Mouse (Mus musculus): Measurements from ENCODE around the gene Tnk2.
A peak's percentile ranks its signal among the peaks of the same experiment; 100 is the strongest.

Gene Tnk2

DNA sequence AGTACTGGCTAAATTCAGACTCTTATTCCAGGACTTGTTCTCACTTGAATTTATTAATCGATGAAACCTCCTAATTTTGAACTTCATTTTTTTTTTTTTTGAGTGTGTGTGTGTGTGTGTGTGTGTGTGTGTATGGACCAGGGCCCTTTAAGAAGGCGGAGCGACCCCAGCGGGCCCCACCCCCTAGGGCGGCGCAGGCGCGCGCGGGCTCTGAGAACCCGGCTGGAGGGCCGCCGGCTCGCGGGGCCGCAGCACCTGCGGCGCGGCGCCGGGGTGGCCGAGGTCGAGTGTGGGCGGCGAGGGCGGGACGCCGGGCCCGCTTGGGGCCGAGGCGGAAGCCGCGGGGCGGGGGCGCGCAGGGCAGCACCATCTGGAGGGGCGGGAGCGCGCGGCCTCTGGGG lies at the start of gene Tnk2:
TSS of gene Tnk2 (plus strand) at position 214 of the 401 bp plus-strand sequence.
- DNase-seq (ENCODE audit: low spot score in 2 of 2) = peak; percentile 92

DNA sequence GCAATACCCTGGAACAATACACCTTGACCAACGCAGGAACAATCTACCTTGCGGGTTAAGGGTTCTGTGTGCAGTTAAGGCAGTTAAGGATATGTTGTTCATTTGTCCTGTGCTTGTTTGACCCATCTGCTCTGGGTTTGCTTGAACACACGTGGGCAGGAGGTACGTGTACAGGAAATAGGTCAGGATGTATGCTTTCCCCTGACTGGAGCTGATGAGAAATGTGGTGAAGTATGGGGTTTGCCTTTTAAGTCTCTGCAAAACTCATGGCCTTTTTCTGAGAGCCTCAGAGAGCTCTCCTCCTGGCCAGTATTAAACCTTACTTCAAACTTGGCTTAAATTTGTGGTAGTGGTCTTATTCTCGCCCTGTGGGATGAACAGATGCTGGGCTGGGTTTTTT lies 49.8 kb upstream of the Tnk2 start:
- DNase-seq (ENCODE audit: low spot score in 2 of 2) = peak; percentile 5 to 20

DNA sequence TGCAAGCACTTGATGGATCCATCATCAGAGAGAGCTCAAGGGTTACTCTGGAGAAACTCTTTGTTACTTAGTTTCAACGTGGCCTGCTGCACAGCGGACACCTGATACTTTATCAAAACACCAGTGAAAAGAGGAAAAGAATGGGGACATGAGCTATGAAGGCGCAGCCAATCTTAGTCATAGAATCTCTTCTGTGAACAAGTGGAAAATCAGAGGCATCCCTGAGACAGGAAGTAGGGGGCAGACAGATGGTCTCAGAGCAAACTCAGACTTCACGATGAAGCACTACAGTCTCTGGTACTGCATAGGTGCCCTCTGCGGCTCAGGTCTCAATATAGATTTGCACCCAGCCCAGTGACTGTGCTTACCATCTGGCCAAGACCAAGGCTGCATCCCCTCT lies 49.0 kb upstream of the Tnk2 start:
- no peak for DNase-seq (ENCODE audit: low spot score in 2 of 2)

DNA sequence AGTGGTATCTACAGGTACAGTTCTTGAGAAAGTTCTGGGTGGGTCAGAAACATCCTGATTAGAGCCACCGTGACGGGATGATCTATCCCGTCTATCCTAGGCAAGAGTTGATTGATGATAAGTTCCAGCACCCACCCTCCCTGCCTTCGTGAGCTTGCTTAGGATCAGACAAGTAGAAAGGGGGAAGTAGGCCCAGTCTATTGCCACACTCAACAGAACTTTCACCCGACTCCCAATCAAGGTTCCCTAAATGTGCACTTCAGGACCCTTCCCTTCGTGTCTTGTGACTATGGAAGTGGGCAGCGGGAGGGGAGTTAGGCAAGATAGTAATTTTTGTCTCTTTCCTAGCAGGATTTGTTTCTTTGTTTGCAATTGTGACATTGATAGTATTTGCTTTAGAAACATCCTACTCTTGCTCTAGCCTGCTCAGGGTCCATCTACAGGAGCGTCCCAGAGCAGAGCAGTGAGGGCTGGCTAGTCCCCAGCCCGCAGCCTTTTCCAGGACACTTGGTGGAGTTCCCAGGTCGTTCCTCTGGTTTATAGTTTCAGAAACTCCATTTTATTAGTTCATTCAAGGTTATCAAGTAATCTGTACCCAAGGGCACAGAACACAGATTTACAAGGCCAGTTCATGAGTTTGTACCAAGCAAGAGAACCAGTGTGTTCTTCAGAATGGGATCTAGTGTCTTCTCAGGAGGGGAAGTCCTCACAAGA lies 48.4 kb upstream of the Tnk2 start:
- DNase-seq (ENCODE audit: low spot score in 2 of 2) = peak in 1 of 2 experiments; percentile 27

DNA sequence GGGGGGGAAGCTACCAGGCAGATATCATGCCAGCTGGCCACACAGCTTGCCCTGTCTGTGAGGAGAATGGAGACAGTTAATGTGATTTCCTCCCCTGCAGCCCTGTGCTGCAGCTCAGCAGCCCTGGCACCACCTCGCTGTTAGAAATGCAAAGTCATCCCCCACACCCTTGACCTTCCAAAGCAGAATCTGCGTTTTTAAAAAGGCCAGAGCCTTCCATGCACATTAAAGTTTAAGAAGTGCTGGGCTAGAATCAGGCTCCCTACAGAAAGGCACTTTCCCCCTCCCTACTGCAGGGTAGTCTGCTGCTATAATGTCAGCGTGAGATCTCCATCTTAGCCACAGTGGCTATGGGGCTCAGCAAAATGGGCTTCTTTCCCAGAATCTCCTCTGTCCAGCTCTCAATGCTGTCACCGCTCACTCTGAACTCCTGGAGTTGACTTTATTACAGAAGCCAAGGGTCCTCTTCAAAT lies 45.7 kb upstream of the Tnk2 start:
- peak; percentile 1 to 28 for DNase-seq (ENCODE audit: low spot score in 2 of 2)

DNA sequence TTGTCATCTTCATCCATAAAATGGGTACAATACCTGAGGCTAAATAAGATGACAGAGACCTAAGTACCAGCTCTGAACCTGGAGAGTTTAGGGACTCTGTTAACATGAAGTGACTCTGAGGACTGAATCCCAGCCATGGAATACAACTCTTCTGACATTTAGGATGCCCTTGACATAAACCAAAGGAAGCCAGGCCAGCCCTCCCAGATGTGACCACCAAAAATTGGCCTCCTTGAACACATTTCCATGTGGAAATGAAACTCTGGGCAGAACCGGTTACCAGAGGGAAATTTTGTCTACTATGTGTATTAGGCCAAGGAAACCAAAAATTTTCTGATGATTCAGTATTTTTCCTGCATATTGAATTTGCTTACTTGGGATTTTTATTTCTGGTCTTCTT lies 44.5 kb upstream of the Tnk2 start:
- DNase-seq (ENCODE audit: low spot score in 2 of 2) = no peak

DNA sequence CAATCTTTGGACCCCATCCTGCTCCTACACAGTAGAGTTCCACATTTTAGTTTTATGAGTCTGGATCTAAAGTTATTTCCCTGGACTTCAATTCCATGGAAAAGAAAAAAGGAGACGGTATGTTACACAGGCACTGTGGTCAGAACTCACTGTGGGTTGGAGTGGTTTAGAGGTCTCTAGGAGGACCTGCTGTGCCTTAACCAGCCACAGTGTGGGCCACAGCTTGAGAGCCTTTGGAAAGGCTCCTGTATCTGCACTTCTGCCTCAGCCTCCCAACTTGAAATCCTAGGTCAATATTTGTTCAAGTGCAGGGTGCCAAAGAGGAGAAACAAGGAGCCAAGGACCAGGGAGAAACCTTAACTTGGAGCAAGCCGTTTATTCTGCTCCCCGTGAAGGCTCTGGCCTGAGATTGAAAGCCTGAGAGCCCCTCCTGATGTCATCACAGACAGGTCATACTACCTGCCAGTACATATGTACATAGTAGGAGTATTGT lies 41.4 kb upstream of the Tnk2 start:
- DNase-seq (ENCODE audit: low spot score in 2 of 2) = no peak

DNA sequence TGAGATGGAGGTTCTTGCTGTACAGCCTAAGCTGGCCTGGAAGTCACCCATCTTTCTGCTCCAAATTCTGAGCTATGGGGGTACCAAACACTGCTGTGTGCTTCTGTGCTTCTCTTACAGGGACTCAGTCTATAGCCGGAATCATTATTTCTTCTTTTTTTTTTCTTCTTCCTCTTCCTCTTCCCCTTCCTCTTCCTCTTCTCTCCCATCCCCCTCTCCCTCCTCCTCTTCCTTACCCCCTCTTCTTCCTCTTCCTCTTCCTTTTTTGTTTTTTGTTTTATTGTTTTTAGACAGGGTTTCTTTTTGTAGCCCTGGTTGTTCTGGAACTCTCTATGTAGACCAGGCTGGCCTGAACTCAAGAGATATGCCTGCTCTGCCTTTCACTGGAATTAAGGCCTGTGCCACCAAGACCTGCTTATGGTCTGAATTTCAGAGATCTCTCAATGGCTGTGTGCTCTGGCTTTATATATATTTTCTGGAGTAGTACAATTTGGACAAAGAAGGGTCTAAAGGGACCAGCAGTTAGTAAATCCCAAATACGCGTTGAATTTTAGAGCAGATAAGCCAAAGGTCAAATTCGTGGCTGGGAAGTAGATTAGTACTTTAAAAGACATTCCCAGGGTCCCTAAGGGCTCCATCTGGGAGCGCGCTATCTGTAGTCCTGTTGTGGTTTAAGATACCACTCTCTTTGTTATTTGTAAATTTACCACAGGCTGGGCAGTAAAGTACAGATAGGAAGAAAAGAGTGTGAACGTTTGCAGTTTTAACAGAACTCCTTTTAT lies 35.9 kb upstream of the Tnk2 start:
- DNase-seq (ENCODE audit: low spot score in 2 of 2) = peak; percentile 26 to 41

DNA sequence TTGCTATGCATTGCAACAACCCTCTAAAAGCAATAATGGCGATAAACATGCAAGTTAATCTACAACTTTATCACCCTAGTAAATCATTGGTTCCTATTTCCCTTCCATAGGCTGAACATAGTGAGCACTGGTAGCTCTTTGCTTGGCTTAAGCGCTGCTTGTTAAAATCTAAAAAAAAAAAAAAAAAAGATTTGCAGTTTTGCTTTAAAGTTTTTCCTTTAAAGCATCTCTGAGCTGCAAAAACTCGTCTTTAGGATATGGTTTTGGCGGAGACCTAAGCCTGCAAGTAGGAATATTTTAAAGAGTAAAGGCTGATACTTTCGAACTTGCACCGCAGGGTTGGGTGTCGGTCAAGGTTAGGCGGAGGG lies 35.3 kb upstream of the Tnk2 start:
- DNase-seq (ENCODE audit: low spot score in 2 of 2) = no peak

DNA sequence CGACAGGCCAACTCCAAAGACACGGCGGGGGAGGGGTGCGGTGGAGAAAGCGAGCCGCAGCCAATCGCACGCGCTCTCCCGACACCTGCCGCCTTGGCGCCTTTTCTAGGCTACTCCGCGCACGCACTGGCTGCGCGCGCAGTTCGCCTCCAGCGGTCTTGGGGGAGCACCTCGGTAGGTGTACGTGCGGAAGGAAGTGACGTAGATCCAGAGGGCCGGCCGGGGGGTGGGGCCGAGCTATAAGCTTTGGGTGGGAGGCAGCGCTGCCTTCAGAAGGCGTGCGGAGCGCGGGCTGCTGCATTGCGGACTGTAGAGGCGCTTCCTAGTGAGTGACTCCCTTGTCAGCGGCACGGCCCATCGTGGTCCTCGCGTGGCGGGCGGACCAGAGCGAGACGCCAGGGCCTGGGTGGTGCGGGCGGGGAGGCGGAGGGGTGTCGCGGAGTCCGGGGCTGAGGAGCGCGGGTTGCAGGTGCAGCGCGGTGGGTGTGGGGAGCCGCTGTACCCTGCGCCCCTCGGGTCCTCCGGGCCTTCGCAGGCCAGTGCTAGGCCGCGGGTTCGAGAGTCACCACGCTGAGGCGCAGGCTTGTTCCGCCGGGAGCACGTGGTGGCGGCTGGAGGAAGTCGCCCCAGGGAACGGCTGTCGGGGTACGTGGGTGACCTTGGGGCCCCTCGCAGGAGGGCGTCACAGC lies 34.8 kb upstream of the Tnk2 start, which contains the start of gene Tfrc:
TSS of gene Tfrc (plus strand) at position 209 of the 689 bp plus-strand sequence.
- peak; percentile 99 for DNase-seq (ENCODE audit: low spot score in 2 of 2)

DNA sequence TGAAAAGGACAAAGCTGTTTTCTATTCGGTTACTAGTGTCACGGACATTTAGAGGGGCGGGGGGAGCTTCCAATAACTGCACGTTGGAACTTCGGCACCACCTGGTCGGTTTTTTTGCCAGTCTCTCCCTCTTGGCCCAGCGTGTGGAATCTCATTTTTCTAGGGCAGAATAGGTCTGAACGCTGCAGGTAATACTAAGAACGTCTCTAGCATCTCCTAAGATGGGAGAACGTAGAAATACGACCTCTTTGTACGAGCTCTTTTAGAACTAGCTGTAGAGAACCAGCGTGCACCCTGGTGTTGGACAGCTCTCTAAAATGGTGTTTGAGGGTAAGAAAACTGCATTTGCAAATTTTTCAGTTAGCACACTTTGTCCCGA lies 34.3 kb upstream of the Tnk2 start:
- DNase-seq (ENCODE audit: low spot score in 2 of 2) = peak in 1 of 2 experiments; percentile 2

DNA sequence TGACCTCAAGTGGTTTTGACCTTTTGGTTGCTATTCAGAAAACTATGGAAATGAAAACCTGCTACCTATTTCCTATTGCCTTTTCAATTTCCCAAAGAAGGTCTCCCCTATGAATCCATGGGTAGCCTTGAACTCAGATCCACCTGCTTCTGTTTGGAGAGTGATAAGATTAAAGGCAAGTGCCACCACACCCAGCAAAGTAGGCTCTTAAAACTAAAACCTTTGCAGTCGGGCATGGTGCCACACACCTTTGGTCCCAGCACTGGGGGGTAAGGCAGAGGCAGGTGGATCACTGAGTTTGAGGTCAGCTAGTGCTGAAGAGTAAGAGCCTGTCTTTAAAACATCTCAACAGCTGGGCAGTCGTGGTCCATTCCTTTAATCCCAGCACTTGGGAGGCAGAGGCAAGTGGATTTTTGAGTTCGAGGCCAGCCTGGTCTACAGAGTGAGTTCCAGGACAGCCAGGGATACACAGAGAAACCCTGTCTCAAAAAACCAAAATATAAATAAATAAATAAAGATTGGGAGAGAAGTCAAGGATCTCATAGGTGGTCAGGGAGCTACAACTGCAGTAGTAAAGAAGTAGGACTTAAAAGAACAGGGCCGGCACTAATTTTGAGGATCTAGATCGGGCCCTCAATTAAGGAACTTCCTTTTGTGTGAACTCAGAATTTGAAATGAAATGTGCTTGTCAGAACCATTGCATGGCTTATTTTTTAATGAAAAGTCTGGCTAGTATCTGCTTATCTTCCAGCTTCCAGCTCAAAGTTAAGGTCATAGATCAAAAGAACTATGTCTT lies 33.0 kb upstream of the Tnk2 start:
- peak; percentile 20 to 51 for DNase-seq (ENCODE audit: low spot score in 2 of 2)

DNA sequence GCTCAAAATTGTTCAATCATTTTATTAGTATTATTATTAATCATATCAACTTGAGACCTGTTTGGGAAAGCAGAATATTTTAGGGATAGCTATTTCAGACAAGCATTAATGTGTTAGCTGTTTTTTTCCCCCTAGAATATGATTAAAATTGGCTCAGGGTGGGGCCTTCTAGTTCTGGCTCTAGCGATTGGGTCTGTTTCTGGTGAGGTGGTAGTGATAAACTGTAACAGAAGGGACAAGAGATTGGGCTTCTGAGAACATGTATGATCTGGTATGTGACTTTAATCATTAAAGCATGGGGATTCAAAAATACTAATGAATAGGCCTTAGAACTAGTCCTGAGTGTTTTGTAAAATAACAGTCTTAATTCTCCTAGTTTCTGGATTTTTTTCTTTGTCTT lies 31.6 kb upstream of the Tnk2 start:
- DNase-seq (ENCODE audit: low spot score in 2 of 2) = peak; percentile 23 to 63

DNA sequence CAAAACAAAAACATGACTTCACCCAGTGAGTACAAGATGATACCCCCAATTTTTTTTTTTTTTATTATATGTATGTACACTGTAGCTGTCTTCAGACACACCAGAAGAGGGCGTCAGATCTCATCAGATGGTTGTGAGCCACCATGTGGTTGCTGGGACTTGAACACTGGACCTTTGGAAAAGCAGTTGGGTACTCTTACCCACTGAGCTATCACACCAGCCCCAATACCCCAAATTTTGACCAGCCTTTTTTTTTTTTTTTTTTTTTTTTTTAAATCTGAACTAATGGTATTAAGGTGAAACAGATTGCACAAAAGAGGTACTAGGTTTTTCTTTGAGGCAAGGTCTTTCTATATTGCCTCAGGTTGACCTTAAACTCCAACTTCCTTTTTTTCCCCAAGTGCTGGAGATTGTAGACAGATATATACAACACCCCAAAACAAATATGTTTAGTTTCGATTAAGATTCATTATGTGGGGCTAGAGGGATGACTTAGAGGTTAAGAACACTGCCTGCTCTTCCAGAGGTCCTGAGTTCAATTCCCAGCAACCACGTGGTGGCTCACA lies 30.3 kb upstream of the Tnk2 start:
- DNase-seq (ENCODE audit: low spot score in 2 of 2) = no peak

DNA sequence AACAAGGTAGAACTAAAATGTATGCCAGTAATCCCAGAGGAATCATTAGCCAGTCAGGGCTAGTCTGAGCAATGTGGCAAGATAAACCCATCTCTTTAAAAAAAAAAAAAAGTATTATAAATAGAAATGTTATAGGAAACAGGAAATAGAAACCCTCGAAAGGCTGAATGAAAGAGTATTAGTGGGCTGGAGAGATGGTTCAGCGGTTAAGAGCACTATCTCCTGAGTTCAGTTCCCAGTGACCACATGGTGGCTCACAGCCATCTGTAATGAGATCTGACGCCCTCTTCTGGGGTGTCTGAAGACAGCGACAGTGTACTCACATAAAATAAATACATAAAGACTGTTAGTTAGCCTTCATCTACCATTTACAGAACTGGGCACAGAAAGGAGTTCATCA lies 29.6 kb upstream of the Tnk2 start:
- peak; percentile 24 to 31 for DNase-seq (ENCODE audit: low spot score in 2 of 2)

DNA sequence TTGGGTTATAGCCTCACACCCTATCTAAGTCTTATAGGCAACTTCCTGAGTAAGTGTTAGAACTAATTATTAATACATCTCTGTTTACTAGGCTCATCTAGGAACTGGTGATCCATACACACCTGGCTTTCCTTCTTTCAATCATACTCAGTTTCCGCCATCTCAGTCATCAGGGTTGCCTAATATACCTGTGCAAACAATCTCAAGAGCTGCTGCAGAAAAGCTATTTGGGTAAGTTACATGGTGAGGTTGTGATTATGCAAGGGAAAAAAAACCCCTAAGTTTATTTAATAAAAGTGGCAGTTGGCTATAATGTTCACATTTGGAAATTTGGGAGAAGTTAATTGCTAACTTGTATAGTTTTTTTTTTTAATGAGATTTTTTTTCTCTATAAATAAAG lies 24.7 kb upstream of the Tnk2 start:
- DNase-seq (ENCODE audit: low spot score in 2 of 2) = no peak

DNA sequence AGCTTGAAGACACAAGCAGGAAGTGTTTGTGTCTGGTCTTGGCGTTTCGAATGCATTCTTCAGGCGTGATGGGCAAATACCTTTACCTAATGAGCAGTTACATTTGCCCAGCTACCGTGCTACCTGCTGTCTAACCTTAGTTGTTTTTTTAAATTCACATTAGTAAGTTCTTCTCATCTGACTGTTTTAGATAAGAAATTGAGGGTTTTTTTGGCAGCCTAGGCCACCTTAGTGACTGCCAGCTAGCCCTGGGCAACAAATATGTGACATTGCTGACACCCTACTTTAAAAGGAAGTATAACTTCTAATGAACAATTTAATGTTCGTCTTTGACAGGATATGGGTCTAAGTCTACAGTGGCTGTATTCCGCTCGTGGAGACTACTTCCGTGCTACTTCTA lies 15.5 kb upstream of the Tnk2 start:
- no peak for DNase-seq (ENCODE audit: low spot score in 2 of 2)

DNA sequence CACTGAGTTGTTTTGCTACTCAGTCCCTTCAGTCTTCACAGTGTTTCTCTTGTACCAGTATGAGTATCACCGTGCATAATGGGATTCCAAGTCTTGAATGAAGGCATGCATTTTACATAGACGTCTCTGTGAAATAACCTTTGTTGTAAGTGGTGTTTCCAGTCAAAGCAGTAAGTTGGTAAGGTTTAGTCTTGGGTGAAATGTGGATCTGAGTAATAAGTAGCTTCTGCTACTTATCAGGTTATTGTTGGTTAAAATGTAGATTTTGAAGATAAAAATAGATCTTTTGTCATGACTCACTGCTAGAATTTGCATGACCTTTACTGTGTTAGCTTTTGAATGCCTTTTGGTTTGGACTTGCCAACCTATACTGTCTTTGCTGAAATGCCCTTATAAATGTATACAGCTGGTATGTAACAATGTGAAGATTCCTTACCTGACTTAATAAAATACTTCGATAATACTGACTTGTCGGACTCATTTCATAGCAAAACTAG lies 11.3 kb upstream of the Tnk2 start:
- DNase-seq (ENCODE audit: low spot score in 2 of 2) = no peak

DNA sequence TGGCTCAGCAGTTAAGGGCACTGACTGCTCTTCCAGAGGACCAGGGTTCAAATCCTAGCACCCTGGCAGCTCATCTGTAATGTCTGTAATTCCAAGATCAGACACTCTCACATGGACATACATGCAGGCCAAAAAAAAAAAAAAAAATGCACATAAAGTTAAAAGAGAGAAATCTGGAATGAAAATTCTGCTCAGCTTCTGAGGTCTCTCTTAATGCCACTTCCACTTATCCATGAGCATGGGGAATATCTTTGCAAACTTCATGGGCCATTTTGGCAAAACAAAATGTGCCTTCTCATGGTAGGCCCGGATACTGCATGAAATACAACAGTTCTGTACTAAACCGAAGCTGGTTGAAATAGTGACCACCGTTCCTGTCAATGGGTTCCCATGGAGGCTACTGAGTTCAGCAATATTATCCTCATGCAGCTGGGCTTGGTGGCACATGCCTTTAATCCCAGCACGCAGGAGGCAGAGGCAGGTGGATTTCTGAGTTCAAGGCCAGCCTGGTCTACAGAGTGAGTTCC lies 10.1 kb upstream of the Tnk2 start:
- DNase-seq (ENCODE audit: low spot score in 2 of 2) = no peak

DNA sequence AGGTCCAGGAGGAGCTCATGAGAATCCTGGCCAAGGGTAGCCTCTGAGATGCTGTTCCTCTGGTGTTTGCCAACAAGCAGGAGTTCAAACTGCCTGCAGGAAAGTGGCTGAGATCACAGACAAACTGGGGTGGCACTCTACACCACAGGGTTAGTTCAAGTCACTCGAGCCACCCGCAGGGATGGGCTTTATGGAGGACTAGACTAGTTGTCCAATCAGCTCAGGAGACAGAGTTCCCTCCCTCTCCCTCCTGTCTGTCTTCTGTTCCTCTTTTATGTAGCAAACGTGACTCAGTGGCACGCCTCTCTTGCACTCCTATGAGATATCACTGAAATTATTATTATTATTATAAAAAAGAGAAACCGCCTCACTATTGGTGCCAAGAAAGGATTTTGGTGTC lies 9.5 kb upstream of the Tnk2 start:
- DNase-seq (ENCODE audit: low spot score in 2 of 2) = no peak

DNA sequence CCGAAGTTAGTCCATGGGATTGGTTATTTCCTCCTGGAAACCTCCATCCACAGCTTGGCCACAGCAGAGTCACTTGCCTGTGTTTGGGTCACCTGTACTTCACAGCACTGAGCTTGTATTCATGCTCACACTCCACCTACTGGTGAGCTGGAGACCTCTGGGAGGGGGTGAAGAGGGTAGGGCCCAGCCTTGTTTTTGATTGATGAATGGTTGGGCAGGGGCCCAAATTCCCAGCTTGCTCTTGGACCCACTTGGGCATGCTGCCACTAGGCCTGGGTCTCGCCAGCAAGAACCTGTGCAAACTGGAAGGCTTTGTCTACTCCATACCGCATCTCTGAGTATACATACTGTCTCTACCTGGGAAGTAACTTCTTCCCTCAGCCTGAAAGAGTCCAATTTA lies 8.4 kb upstream of the Tnk2 start:
- DNase-seq (ENCODE audit: low spot score in 2 of 2) = no peak
